7 mouse cellular contexts compared by ENCODE assay signal in the genomic region with DNA sequence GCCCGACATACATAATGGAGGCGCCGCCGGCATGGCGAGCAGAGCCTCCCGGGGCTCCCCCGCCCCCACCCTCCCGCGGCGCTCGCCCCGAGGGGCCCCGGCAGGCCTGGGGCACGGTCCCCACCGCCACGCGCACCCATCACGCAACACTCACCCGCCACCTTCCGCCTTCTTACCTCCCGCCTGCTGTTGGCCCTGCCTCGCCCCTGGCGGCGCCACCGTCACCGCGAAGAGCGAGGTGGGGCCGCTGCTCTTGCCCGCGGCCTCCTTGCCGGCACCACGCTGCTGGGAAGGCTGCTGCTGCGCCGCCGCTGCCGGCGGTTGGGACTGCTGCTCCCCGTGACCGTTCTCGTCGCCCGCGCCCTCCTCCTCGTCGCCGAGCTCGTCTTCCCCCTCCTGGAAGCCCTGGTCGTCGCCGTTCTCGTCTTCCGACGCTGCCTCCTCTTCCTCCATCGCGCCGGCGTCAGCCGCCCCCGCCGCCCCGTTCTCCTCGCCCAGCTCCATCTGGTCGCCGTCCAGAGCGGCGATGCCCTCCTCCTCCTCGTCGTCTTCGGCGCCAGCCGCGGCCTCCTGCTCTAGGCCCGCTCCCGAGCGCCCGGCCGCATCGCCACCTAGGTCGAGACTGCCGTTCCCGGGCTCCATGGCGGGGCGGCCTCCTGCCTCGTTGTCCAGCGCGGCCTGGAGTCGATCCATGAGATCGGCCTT. TPM values are rescaled to one million over a fixed set of nuclear protein-coding genes. Genes with fewer than 3 reads are reported as not detected.
A peak's percentile ranks its signal among the peaks of the same experiment; 100 is the strongest.
DNase-seq lines count a peak whose midpoint lies in the region; ATAC-seq and TF ChIP-seq lines count a peak whose summit lies in the region.

No protein-coding gene starts in this region.

- H3K4me2 ChIP-seq in heart, postnatal 0 days (ENCODE audit: low read depth, low read length) = peak overlapping the region; percentile 66
- H3K4me2 ChIP-seq in midbrain, embryonic 16.5 days (ENCODE audit: low read length) = peak overlapping the region; percentile 14; the same call in 1 of the 2 replicates
- peak overlapping the region; percentile 66 for H3K4me2 ChIP-seq in stomach, postnatal 0 days (replicated peaks; ENCODE audit: low read depth)

- no peak for TF ChIP-seq CTCF in heart, postnatal 0 days (IDR thresholded peaks at IDR 0.05; ENCODE audit: low read depth)
- TF ChIP-seq CTCF in liver, adult 2 months (IDR thresholded peaks at IDR 0.05; ENCODE audit: low read depth, low read length) = no peak
- no peak for TF ChIP-seq CTCF in stomach, postnatal 0 days (IDR thresholded peaks at IDR 0.05; ENCODE audit: low read depth)

- H3K79me2 ChIP-seq in liver, adult 2 months (ENCODE audit: control insufficient read depth, insufficient read depth, low read length) = peaks cover 13% of the 10 kb centered on the region

- peak; percentile 6; the same call in 1 of the 2 replicates for ATAC-seq in common myeloid progenitor, adult 5-6 weeks (replicated peaks; ENCODE audit: low read depth, poor library complexity, severe bottlenecking)
- ATAC-seq in heart, postnatal 0 days (ENCODE audit: insufficient read depth, low read depth) = peak; percentile 37
- ATAC-seq in midbrain, embryonic 16.5 days = peak; percentile 71
- ATAC-seq in stomach, postnatal 0 days (ENCODE audit: low FRiP score, low TSS enrichment) = peak; percentile 58

- H3K4me3 ChIP-seq in heart, postnatal 0 days (ENCODE audit: low read depth, low read length) = peak overlapping the region; percentile 99
- H3K4me3 ChIP-seq in liver, adult 2 months (ENCODE audit: insufficient read depth, low read depth, low read length) = peak overlapping the region; percentile 91
- peak overlapping the region; percentile 100 for H3K4me3 ChIP-seq in midbrain, embryonic 16.5 days (ENCODE audit: low read depth, low read length)
- H3K4me3 ChIP-seq in stomach, postnatal 0 days (ENCODE audit: low read depth, low read length) = peak overlapping the region; percentile 99

- no peaks in the 10 kb centered on the region for H3K9me3 ChIP-seq in heart, postnatal 0 days (replicated peaks; ENCODE audit: control insufficient read depth, low read length)
- no peaks in the 10 kb centered on the region for H3K9me3 ChIP-seq in midbrain, embryonic 16.5 days (replicated peaks; ENCODE audit: control insufficient read depth, low read length, poor library complexity, severe bottlenecking)
- H3K9me3 ChIP-seq in stomach, postnatal 0 days (ENCODE audit: control insufficient read depth, low read length) = no peaks in the 10 kb centered on the region

- under 1% methylated on average over 84 of the region's 89 CpGs for WGBS in heart, postnatal 0 days
- under 1% methylated on average over 84 of the region's 89 CpGs for WGBS in liver, adult 2 months
- WGBS in midbrain, embryonic 16.5 days = under 1% methylated on average over 72 of the region's 89 CpGs
- under 1% methylated on average over 70 of the region's 89 CpGs for WGBS in stomach, postnatal 0 days

- no peak for TF ChIP-seq POLR2A in liver, adult 2 months (IDR thresholded peaks at IDR 0.05; ENCODE audit: extremely low read depth, insufficient read depth, low read length)

- TF ChIP-seq EP300 in heart, postnatal 0 days (IDR thresholded peaks at IDR 0.05; ENCODE audit: low read depth) = no peak
- TF ChIP-seq EP300 in stomach, postnatal 0 days (optimal IDR thresholded peaks at IDR 0.05) = no peak

- H3K9ac ChIP-seq in heart, postnatal 0 days (replicated peaks; ENCODE audit: low read depth, low read length) = peak overlapping the region; percentile 100
- peak overlapping the region; percentile 96 for H3K9ac ChIP-seq in liver, adult 2 months (ENCODE audit: low read depth, low read length)
- H3K9ac ChIP-seq in midbrain, embryonic 16.5 days (ENCODE audit: low read depth, low read length) = peak overlapping the region; percentile 100
- peak overlapping the region; percentile 100 for H3K9ac ChIP-seq in stomach, postnatal 0 days (ENCODE audit: low read length)

- DNase-seq in 3134 (ENCODE audit: extremely low read depth, insufficient read length, low spot score) (peak; percentile 73), A20 (ENCODE audit: low read depth, low spot score) (peak; percentile 64)
- no peak for DNase-seq in heart, postnatal 0 days (ENCODE audit: low spot score)
- no peak for DNase-seq in liver, adult 2 months (ENCODE audit: extremely low read depth, low read depth, low spot score)
- peak; percentile 64 for DNase-seq in stomach, postnatal 0 days (ENCODE audit: low spot score)

- peak overlapping the region; percentile 99 for H3K27ac ChIP-seq in heart, postnatal 0 days (ENCODE audit: low read depth)
- peak overlapping the region; percentile 91 for H3K27ac ChIP-seq in liver, adult 2 months (replicated peaks; ENCODE audit: insufficient read depth, low read depth, low read length)
- H3K27ac ChIP-seq in midbrain, embryonic 16.5 days (ENCODE audit: low read length) = peak overlapping the region; percentile 99
- H3K27ac ChIP-seq in stomach, postnatal 0 days (replicated peaks) = peak overlapping the region; percentile 100

- H3K4me1 ChIP-seq in heart, postnatal 0 days (ENCODE audit: control insufficient read depth, insufficient read depth) = peaks cover 17% of the 10 kb centered on the region
- peaks cover 16% of the 10 kb centered on the region for H3K4me1 ChIP-seq in liver, adult 2 months (ENCODE audit: control insufficient read depth, insufficient read depth, low read length)
- peaks cover 24% of the 10 kb centered on the region for H3K4me1 ChIP-seq in midbrain, embryonic 16.5 days (ENCODE audit: control insufficient read depth, insufficient read depth, low read length)
- H3K4me1 ChIP-seq in stomach, postnatal 0 days (replicated peaks; ENCODE audit: control insufficient read depth, insufficient read depth) = no peaks in the 10 kb centered on the region; the same call in 1 of the 2 replicates

- peaks cover 28% of the 10 kb centered on the region for H3K36me3 ChIP-seq in heart, postnatal 0 days (replicated peaks; ENCODE audit: control insufficient read depth, insufficient read depth, low read length)
- H3K36me3 ChIP-seq in liver, adult 2 months (ENCODE audit: control insufficient read depth, insufficient read depth, low read length) = peaks cover 30% of the 10 kb centered on the region
- peaks cover 14% of the 10 kb centered on the region for H3K36me3 ChIP-seq in midbrain, embryonic 16.5 days (ENCODE audit: control insufficient read depth, insufficient read depth, low read length)
- peaks cover 10% of the 10 kb centered on the region for H3K36me3 ChIP-seq in stomach, postnatal 0 days (ENCODE audit: control insufficient read depth, insufficient read depth, low read length)

- H3K27me3 ChIP-seq in heart, postnatal 0 days (ENCODE audit: control insufficient read depth, insufficient read depth, low read length) = no peaks in the 10 kb centered on the region
- H3K27me3 ChIP-seq in liver, adult 2 months (ENCODE audit: control insufficient read depth, insufficient read depth, low read length) = no peaks in the 10 kb centered on the region
- no peaks in the 10 kb centered on the region for H3K27me3 ChIP-seq in midbrain, embryonic 16.5 days (ENCODE audit: control insufficient read depth, insufficient read depth, low read depth, low read length)
- no peaks in the 10 kb centered on the region for H3K27me3 ChIP-seq in stomach, postnatal 0 days (ENCODE audit: control insufficient read depth, insufficient read depth, low read length)

RNA-seq across cellular contexts. Expression of a gene that starts 0.7 kb away (rescaled TPM):
- total RNA-seq in common myeloid progenitor, adult 5-6 weeks (2017) = 730 and 786 TPM in 2 replicates
- 62.2 and 85.6 TPM in 2 replicates for total RNA-seq in heart, postnatal 0 days (2014; rRNA removed; ENCODE audit: low replicate concordance)
- 107 and 109 TPM in 2 replicates for polyA plus RNA-seq in heart, postnatal 0 days (2015; fragmentation: Nextera tagmentation; extraction: Ambion mirVana)
- 137 and 162 TPM in 2 replicates for total RNA-seq in liver, adult 2 months (2014; rRNA removed)
- polyA plus RNA-seq in liver, adult 2 months (2012; rRNA removed) = 32.6 and 33.0 TPM in 2 replicates
- polyA plus RNA-seq in midbrain, embryonic 16.5 days (2015; fragmentation: Nextera tagmentation; extraction: Ambion mirVana) = 178 and 206 TPM in 2 replicates
- 129 and 147 TPM in 2 replicates for polyA plus RNA-seq in stomach, postnatal 0 days (2015; fragmentation: Nextera tagmentation; extraction: Ambion mirVana)

RNA-seq across cellular contexts. Expression of a gene that starts 18.0 kb away (rescaled TPM):
- total RNA-seq in common myeloid progenitor, adult 5-6 weeks (2017) = 206 and 305 TPM in 2 replicates
- total RNA-seq in heart, postnatal 0 days (2014; rRNA removed; ENCODE audit: low replicate concordance) = 160 and 268 TPM in 2 replicates
- 519 and 555 TPM in 2 replicates for polyA plus RNA-seq in heart, postnatal 0 days (2015; fragmentation: Nextera tagmentation; extraction: Ambion mirVana)
- total RNA-seq in liver, adult 2 months (2014; rRNA removed) = 25.2 and 29.3 TPM in 2 replicates
- polyA plus RNA-seq in liver, adult 2 months (2012; rRNA removed) = 12.8 and 19.6 TPM in 2 replicates
- polyA plus RNA-seq in midbrain, embryonic 16.5 days (2015; fragmentation: Nextera tagmentation; extraction: Ambion mirVana) = 100 and 120 TPM in 2 replicates
- polyA plus RNA-seq in stomach, postnatal 0 days (2015; fragmentation: Nextera tagmentation; extraction: Ambion mirVana) = 140 and 146 TPM in 2 replicates

Comparison
In these comparisons a context has a peak if more than half of its experiments do, and no peak if none do; other contexts are left out.
1. DNase-seq: peak in 3134 (single experiment), A20 (single experiment) and stomach, postnatal 0 days (single experiment); none in heart, postnatal 0 days (single experiment) and liver, adult 2 months (single experiment).
2. ATAC-seq: peak in every context shown above with its lines; median percentile 71 in midbrain, embryonic 16.5 days; 58 in stomach, postnatal 0 days; 37 in heart, postnatal 0 days; 6 in common myeloid progenitor, adult 5-6 weeks.
3. H3K4me2 ChIP-seq: peak in every context shown above with its lines; median percentile 66 in heart, postnatal 0 days; 66 in stomach, postnatal 0 days; 14 in midbrain, embryonic 16.5 days.
4. Peak in every context shown above with its lines, with median percentiles within 50 percentile points of each other: H3K27ac ChIP-seq, H3K4me3 ChIP-seq and H3K9ac ChIP-seq.